Mouse (Mus musculus) gastrocnemius, adult 8-10 months (tissue): ENCODE results near the gene Tnfsf13. TPM values are rescaled to one million over a fixed set of nuclear protein-coding genes. Genes with fewer than 3 reads are reported as not detected.
"Not testable (repeated sequence)": the region's sequence is repeated elsewhere in the genome, so short reads cannot be mapped to it uniquely, and the experiment has no call there.

Experiments used
- DNase-seq, 2 experiments: peaks; one replicate each; pipeline ENCODE4 v3.0.0; 2022; ENCODE audit warnings: low spot score in 2 of 2
- total RNA-seq, 4 experiments: library from RNA; stranded (reverse); gene quantifications; 2 replicates each; pipeline ENCODE4 v1.2.4; 2022

Gene Tnfsf13
- under 1 TPM in 3 of 4 experiments, not detected in 1; 0.48 to 0.56 (median 0.54) TPM for total RNA-seq

DNA sequence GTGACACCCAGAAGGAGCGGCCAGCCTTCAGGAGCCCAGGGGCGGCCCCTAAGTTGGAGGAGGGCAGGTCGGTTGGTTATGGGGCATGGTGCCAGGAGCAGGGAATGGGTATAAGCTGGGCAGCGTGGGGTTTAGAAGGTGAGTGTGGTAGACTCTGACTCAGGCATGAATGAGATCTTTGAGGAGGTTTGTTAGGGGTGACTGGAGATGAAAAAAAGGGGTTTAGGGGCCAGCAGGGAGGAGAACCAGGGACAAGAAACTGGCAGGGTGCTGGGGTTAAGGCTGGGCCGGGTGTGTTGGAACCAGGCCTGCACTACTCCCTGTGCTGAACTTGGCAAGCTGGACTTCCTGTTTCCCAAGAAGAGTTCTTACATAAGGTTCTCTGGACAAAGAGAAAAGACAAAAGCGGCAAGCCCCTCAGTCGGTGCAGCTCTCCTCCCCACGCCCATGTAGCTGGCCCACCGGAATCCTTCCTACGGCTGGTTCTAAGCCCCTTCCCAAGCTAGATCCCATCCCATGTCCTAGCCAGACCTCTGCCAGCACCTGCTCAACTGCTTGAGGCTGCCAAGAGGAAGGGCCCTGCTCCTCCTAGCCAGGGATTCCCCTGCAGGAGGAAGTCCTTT lies at the start of gene Tnfsf13:
TSS of gene Tnfsf13 (minus strand) at position 259 of the 623 bp plus-strand sequence.
- peak; percentile 71 to 83 for DNase-seq

DNA sequence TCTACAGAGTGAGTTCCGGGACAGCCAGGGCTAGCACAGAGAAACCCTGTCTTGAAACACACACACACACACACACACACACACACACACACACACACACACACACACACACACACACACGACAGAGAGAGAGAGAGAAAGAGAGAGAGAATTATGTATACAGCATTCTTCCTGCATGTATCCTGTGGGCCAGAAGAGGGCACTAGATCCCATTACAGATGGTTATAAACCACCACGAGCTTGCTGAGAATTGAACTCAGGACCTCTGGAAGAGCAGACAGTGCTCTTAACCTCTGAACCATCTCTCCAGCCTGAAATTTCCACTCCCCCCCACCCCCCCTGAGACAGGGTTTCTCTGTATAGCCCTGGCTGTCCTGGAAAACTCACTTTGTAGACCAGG lies 45.8 kb upstream of the Tnfsf13 start:
- not testable (repeated sequence) for DNase-seq

DNA sequence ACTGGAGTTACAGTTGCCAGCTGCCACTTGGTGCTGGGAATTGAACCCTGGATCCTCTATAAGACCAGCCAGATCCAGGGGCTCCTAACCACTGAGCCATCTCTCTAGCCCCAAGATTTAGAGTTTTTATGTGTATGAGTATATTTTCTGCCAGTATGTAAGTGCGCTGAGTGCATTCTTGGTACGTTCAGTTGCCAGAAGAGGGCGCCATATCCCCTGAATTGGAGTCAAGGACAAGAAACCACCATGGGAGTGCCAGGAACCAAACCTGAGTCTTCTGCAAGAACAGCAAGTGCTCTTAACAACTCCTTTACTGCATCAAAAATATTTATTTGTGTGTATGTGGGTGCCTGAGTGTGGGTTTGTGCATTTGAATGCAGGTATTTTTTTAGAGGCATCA lies 43.5 kb upstream of the Tnfsf13 start:
- peak; percentile 40 to 43 for DNase-seq

DNA sequence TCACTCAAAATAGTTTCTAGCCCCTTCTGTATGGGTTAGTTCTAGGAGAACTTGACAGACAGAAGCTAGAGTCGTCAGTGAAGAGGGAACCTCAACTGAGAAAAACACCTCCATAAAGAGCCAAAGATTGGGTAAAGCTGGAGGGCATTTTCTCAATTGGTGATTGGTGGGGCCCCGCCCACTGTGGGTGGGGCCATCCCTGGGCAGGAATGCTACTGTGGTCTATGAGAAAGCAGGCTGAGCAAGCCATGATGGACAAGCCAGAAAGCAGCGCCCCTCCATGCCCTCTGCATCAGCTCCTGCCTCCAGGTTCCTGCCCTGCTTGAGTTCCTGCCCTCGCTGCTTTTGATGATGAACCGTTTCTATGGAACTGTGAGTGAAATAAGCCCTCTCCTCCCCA lies 40.4 kb upstream of the Tnfsf13 start:
- DNase-seq = no peak

DNA sequence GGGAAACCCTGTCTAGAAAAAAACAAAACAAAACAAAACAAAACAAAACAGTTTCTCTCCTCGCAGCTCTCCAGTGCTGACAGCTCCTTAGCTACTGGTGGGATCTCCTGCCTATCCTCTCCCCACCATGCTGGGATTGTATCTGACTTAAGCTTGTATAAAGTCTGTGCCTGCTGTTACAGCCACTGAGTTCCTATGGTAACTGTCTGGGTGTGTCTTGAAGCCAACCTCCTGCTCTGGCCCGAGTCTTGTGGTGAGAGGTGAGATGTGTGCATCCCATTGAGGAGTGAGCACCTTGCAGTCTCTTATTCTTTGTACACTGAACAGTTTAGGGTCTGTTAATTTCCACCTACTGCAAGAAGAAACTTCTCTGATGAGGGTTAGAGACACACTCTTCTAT lies 37.5 kb upstream of the Tnfsf13 start:
- no peak for DNase-seq

DNA sequence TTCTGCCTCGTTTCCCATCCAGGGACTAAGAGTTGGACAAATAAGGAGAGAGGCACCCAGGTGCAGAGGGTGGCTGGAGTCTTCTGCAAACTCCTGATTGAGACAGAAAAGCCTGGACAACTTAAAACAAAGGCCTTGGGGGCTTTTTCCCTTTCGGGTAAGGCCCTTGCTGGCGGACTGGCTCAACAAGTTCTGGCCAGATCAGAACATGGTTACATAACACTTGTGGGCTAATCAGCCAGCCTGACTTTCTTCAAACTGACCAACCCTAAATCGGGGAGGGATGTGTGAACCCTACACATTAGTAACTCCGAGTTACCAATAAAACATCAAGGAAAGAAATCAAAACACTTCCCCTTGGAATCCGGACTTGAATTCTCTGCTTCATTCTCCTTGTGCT lies 35.3 kb upstream of the Tnfsf13 start:
- DNase-seq = no peak

DNA sequence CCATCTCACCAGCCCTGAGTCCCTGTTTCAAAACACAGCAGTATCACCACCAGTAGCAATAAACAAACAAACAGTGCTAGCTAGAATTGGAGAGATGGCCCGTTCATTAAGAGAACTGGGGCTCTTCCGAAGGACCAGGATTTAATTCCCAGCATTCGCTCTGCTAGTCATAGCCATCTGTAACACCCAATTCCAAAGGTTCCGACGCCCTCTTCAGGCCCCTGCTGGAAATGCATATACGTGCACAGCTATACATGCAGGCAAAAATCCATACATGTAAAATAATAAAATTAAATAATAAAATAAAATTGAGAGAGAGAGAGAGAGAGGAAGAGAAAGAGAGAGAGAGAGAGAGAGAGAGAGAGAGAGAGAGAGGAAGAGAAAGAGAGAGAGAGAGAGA lies 33.8 kb upstream of the Tnfsf13 start:
- no peak for DNase-seq

DNA sequence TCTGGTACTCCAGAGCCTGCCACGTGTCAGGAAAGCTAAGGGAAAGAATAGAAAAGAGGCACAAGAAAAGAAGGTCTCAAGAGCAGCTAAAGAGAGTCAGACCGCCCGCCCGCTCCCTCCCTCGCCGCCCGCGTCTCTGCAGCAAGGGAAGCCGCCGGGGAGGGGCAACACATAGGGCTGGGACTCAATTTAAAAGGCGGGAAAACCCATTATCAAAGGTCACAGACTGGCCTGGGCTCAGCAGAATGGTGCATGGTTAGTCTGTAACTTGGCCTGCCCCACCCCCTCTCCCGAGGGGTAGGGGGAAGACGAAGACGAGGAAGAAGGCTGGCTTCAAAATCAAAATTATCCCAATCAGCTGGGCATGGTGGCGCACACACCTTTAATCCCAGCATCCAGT lies 33.1 kb upstream of the Tnfsf13 start:
- DNase-seq = no peak

DNA sequence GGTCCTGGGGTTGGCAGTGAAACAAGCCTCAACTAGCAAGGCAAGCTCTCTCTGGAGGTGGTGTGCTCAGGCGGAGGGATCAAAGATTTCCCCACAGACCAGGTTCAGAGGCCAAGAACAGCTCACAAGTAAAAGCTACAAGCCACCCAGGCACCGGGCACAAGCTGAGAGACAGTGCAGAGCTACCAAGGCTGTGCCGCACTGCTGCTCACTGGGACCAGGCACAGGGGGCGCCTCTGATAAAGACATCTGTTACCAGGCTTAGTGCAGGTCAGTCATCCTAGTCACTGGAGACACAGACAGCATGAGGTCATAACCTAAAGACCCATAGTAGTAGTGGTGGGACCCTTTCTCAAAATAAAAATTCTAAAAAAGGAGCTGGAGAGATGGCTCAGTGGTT lies 31.4 kb upstream of the Tnfsf13 start:
- no peak for DNase-seq

DNA sequence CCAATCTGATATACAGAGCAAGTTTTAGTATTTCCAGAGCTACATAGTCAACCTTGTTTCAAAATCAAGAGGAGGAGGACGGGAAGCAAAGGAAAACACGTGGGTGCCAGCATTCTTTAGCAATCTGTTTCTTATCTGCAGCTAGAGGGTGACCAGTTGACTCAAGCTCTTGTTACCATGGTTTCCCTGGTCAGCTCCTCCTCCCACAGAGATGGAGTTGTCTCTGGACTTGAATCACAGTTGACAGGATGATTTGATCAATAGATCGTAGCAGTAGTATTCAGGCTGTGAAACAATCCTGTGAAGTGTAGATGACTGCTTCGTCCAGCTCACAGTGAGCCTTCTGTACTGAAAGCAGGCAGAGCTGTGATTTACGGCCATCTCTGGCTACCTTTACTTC lies 30.3 kb upstream of the Tnfsf13 start:
- DNase-seq = no peak

DNA sequence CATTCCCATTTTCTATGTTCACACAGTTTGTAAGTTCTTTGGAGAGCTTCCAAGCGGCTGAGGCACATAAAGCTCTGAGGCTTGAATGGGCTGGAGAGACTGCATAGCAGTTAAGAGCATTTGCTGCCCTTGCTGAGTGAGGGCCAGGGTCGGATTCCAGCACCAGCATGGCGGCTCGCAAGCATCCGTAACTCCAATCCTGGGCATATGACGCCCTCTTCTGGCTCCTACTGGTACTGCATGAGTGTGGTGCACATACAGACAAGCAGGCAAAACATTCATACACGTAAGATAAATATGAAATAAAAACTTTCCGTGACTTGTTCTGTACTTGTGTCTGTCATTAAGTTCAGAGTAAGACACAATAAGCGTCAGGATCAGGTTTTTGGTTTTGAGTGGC lies 29.9 kb upstream of the Tnfsf13 start:
- no peak for DNase-seq

DNA sequence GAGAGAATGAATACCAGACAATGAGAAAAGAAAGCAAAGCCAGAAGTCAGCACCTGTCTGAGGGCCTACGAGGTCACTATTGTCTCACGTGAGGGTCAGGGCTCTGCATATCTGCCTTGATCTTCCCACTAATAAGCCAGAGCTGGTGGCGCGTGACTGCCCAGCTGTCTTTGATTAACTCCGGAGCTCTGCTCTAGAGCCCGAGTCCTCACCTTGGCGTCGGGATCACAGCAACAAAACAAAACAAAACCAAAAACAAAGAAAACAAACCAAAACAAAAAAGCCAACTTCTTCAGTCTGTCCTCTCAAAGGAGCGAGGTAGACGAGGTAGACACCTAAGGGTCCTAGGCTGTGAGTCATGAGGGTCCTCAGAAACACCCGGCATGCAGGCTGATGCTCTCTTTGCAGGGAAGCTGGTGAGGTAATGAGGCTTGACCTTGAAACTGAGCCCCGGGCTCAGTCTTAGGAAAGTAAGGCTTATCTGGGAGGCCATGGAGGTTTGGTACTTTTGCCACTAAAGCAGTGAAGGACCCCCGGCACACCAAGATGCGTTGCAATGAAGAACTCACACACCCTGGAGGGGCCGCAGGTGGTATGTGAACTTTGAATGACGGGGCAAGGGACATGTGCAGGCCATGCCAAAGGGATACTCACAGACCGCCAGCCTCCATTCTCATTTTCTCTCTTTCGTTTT lies 29.2 kb upstream of the Tnfsf13 start:
- no peak for DNase-seq

DNA sequence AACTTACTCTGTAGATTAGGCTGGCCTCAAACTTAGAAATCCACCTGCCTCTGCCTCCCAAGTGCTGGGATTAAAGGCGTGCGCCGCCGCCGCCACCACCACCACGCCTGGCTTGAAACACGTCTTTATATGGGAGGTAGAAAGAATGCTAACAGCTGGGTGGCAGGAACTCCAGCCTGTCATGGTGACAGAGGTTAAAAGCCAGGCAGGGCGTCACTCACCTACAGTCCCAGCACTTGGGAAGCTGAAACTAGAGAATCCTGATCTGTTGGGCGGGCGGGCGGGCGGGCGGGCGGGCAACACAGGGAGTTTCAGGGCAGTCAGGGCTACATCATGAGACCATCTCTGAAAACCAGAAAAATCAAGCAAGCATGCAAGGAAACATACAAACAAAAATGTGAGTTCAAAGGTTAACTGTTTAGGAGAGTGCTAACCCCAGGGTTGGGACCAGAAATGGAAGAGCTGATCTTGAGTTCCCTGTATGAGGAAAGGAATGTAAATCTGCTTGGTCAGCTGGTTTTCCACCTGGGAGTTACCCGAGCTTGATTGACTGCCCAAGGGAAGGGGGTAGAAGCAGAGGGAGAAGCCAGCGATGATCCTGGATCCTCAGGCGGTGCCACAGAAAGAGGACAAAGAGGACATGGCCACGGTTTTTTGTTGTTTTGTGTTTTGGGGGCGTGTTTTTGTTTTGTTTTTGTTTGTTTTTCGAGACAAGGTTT lies 27.5 kb upstream of the Tnfsf13 start:
- no peak for DNase-seq

DNA sequence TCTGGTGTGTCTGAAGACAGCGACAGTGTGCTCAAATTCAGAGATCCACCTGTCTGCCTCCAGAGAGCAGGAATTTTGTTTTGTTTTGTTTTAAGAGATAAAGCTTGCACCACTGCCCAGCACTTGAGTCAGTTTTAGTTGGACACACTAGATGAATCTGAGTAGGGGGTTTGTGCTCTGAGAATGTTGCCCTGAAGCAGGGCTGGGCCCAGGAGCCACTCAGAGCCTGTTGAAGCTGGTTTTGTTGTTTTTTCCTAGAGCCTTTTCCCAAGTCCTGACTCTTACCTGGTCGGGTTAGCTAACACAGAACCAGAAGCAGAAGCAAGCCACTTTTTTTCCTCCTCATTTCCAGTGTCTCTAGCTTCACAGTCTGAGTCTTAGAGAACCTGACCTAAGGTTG lies 25.5 kb upstream of the Tnfsf13 start:
- DNase-seq = no peak

DNA sequence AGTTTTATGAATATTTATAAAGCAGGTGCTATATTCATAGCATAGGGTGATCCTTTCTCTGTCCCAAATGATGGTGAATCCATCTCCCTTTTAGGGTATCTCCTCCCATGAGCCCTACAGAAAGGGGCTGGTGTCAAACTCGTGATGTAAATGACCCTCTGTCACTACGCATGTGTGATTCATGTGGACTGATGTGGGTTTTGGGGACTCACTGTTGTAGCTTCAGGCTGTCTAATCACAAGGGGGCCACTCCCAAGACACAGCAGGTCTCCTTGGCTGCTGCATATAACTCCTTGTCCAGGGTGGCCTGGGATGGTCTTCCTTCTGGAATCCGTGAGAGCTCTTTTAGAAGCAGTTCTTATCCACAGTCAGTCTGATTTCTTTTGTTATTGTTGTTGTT lies 24.9 kb upstream of the Tnfsf13 start:
- DNase-seq = no peak

DNA sequence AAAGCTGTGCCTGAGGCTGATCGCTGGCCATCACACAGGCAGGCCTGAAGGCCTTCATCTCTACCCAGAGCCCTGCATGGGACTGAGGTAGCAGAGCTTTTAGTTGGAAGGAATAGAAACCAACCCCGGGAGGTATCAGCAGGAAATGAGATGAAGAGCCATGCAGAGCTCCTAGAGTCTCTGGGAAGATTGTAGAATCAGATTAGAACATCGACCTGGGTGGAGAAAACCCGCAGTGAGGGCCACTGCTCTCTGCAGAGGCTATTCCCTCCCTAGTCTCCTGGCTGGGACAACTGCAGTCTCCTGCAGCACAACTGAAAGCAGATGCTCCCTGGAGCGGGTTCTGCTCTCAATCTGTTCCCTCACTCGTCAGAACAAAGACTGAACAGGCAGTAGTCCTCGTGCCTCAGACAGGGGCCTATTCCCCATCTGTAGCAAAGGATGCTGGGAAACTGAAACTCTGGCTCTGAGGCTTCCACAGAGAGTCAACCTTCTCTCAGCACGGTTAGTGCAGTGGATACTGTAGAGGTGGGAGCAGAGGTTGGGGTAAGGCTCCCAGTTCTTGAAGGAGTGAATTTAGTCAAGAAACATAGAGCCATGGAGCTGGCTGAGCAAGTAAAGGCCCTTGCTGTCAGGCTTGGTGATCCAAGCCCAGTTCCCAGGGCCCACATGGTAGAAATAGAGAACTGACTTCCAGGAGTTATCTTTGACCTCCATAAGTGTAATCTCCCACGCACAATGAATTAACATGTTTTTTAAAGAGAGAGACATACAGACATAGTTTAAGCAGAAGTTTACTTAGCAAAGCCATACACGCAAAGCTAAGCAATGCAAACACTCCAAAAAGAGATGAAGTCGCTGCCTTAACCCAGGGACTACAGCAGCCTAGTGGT lies 24.2 kb upstream of the Tnfsf13 start:
- no peak for DNase-seq

DNA sequence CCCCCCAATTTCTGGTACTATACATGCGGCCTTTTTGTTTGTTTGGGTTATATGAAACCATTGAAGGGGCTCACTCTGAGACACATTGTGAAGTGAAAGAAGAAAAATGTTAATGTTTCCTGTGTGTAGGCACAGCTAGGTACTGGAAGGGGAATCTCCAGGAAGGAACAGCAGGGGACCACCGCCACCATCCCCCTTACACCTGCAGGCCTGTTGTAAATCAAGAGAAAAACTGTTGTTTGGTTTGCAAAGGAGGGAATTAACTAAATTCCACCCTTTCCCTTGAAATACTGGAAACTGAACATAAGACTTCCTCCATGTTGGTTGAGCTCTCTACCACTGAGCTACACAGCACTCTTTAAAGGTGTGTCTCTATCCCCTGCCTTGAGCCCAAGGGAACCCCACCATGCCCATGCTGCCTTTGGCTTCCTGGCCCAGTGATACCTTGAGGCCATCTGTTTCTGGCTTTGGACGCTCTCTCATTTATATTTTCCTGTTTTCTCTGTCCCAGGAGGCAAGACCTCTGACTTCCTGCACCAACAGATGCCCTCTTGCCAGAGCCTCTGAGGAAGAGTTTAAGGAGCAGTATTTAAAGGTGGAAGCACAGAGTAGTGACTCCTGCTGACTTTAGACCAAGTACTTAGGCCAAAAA lies 23.2 kb upstream of the Tnfsf13 start:
- no peak for DNase-seq

DNA sequence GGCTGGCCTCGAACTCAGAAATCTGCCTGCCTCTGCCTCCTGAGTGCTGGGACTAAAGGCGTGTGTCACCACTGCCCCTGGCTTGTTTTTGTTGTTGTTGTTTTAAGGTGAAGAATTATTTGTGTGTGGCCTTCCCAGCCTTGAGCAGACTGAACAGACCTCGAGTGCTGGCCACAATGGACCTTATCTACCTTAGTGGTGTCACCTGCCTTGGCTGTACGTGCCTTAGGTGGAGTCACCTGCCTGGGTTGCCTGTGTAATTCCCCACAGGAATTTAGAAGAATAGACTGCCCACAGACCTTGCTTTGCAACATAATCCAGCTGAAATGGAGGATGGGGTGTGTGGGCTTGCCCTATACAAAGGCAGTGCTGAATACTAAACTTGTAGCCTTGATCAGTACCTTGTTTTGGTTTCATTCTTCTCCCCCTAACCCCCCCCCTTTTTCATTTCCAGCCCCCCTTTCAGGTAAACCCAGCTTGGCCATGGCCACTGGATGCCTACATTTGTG lies 22.3 kb upstream of the Tnfsf13 start:
- no peak for DNase-seq

DNA sequence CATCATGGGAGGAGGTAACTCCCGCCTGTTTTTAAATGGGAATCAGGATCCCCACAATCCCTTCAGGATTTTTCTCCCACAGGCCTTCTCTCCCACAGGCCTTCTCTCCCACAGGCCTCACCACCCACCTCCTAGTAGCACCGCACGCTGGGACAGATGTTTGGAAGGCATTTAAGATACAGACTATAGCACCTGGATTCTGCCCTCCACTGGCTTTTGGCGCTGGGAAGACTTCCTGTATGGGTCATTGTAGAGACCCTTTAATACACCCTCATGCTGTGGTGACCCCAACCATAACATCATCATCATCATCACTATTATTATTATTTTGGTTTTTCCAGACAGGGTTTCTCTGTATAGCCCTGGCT lies 21.9 kb upstream of the Tnfsf13 start:
- DNase-seq = no peak

DNA sequence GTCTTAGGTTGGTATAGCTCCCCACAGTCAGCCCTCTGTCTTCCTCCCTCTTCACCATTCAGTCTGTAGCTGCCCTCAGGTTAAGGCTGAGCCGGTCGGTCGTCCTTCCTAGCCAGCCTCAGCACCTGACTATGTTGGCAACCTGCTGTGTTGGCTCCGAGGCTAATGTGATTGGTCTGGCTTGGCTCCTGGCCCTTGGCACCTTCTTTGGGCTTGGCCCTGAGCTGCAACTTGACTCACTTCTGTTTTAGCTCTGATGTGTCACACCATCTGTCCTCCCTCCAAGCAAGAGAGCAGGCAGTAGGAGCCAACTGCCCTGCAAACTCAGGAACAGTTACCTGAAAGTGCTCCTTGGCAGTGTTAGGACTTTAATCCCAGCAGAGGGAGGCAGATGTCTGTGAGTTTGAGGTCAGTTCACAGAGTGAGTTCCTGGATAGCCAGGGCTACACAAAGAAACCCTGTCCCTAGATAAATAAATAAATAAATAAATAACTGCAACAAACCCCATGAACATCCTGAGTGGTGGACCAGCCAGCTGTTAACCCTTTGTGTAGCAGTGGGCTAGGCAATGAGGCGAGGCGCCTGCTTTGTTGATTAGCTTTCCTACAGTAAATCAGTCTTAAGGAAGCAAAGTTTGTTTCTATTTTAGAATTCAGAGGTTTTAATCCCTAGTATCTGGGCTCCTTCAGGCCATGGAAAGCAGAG lies 21.3 kb upstream of the Tnfsf13 start:
- DNase-seq = peak; percentile 85 to 93
